Mouse (Mus musculus) cerebellum, adult 9-11 months (tissue): ENCODE measurements around the gene Bag5.

Source experiments
- DNase-seq: peaks from one replicate; pipeline ENCODE4 v3.0.0; 2022

Gene Bag5

DNA sequence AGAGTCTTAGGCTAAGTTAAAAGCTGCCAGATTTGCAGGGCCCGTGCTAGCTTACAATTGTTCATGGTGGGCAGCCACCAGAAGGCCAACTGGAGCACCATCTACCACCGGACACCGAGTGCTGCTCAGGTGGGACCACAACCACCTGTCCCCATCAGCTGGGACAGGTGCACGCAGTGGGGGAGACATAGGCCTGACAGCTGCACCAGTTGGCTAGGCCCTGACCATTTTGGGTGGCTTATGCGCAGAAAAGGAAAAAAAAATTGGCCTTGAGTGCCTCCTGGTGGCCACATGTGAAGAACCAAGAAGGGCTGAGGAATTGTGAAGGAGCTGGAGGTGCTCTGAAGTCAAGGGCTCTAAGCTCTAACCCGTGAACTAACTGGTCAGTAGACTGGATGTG lies 16.8 kb downstream of the Bag5 start:
- DNase-seq = peak; percentile 93

- peak; percentile 69 for DNase-seq
These were observed 17.9 kb downstream of the Bag5 start for GRCm38 (mm10) chr12:111694880-111695804.

DNA sequence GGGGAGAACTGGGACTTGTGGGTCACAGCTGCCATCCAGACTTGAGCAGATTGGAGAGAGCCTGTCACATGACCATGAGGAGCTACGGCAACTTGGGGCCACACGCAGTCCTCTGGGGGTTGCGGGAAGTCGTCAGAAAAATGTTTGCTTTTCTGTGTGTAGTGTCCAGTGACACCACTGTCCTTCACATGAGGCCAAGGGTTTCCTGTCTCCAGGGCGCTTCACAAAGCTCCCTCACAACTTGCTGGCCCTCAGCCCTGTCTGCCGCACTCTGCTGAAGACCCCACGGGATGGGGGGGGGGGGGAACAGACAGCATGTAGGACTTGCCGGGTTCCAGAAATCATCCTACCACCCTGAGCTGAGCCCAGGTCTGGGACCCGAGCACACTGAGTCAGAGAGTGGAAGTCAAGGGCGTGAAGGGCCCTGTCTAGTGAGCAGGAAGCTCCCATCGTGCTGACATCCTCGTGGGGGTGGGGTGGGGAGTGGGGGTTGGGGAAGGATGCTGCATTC lies 18.7 kb downstream of the Bag5 start:
- DNase-seq = no peak

DNA sequence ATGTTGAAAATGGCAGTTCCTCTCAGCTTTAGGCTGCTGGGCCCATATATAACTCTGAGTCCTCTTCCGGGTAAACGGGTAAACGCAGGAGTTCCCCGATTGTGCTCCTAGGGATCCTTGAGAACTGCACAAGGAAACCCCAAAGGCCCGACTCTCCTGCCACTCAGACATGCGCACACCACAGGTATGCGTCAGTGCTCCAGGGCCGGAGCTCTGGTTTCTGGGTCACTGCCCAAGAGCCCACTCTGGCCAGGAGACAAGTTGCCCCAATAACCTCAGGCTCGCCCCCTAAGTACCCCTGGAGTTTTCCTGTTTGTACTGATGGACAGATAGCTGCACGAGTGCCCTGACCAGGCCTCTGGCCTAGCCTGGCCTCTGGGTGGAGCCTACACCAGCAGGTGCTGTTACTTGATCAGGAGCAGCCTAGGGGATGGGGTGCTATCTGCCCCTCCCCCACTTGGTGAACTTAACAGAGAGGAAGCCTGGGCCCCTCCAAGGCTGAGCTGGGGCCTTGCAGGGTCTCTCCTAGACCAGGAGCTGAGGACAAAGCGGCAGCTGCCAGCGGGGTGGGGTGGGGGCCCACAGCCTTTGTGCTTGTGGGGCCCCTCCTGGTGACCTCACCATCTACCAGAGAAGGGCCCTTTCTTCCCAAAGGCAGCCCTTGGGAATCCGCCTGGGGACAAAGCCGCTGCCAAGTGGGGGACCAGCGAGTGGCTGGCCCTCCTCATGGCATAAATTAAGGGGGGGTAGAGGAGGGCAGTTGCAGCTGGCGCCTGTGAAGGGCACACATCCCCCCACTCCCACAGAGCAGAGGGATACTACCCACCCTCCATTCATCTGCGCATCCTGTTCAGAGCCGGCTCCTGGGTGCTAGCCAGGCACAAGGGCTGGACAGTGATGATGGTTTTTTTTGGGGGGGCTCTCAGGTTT lies 19.5 kb downstream of the Bag5 start:
- peak; percentile 81 for DNase-seq

- peak; percentile 48 for DNase-seq
These were observed 20.2 kb downstream of the Bag5 start for GRCm38 (mm10) chr12:111692899-111693298.

- peak; percentile 58 for DNase-seq
These were observed 21.6 kb downstream of the Bag5 start for GRCm38 (mm10) chr12:111691346-111691872.

GRCm38 (mm10) chr12:111689426-111689825 lies 23.6 kb downstream of the Bag5 start:
- peak; percentile 64 for DNase-seq

- DNase-seq = peak; percentile 67
These were observed 25.0 kb downstream of the Bag5 start for GRCm38 (mm10) chr12:111688069-111688428.

DNA sequence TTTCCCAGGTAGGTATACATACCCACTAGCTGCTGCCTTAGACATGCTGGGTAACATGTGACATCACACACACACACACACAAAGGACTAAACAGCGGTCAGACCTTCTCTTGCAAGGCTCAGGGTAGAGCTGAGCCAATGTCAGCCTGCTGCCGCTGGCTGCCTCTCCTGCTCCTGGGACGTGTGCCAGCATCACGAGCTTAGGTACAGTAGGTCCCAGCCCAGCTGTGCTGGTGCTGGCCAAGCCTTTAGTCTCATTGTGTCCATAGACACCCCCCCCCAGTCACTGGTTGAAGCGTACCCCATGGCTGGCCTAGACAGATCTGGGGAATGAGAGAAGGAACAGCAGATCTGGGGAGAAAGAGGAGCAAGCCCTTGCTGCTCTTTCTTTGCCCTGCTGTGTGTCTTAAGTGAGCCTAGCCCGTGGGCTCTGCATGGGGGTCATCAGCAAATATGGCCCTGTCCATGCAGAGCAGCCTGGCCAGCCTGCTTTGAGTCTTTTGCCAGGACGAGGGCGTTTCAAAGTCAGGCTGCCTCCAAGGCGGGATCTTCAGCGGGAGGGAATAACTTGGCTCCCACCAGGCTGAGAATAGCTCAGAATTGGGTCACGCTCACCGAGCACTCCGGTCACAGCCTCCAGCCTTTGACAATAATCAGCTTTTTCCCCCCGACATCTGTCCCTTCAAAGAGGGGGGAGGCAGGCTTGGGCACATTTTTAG lies 25.5 kb downstream of the Bag5 start:
- peak; percentile 87 for DNase-seq

DNA sequence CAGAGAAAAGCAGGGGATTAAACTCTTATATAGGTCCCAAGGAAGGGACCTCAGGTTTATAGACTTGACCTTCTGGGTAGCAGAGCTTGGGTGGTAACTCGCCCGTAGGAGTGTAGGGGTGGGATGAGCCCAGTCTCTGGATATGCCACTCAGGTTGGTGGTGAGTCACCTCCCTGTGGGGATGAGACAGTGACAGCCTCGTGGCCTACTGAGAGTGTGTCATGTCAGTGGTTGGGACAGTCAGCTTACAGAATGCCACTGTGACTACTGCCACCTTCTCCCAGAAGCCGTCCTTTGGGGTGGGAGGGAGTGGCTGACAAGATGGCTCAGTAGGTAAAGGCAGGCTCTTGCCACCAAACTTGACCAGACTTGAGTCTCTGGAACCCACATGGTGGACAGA lies 26.7 kb downstream of the Bag5 start:
- peak; percentile 46 for DNase-seq

- DNase-seq = no peak
These were observed 30.3 kb downstream of the Bag5 start for GRCm38 (mm10) chr12:111682806-111683205.

GRCm38 (mm10) chr12:111682003-111682402 lies 31.1 kb downstream of the Bag5 start:
- no peak for DNase-seq

GRCm38 (mm10) chr12:111681305-111681704 lies 31.8 kb downstream of the Bag5 start:
- DNase-seq = peak; percentile 39

DNA sequence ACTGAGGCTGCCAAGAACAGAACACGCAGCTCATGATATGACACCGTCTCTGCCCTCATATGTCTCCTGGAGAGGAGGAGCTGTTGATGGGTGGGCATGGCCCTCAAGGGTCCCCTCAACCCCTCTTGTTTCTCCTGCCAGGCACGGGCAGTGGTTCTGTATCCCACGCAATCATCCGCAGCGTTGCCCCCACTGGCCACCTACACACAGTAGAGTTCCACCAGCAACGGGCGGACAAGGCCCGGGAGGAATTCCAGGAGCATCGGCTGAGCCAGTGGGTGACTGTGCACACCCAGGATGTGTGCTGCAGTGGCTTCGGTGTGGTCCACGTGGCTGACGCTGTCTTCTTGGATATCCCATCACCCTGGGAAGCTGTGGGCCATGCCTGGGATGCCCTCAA lies 32.4 kb downstream of the Bag5 start:
- peak; percentile 40 for DNase-seq

- DNase-seq = no peak
These were observed 34.1 kb downstream of the Bag5 start for GRCm38 (mm10) chr12:111678997-111679396.

DNA sequence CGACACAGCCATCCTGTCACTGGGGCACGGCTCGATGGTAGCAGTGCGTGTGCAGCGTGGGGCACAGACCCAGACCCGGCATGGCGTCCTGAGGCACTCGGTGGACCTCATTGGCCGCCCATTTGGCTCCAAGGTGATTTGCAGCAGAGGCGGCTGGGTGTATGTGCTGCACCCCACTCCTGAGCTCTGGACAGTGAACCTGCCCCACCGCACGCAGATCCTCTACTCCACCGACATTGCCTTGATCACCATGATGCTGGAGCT lies 34.5 kb downstream of the Bag5 start:
- peak; percentile 64 for DNase-seq

GRCm38 (mm10) chr12:111677882-111678669 lies 35.0 kb downstream of the Bag5 start, which contains the start of gene Trmt61a:
Gene Trmt61a, plus strand, starts transcription at chr12:111678105.
- DNase-seq = peak; percentile 91

- DNase-seq = peak; percentile 69
These were observed 35.6 kb downstream of the Bag5 start for GRCm38 (mm10) chr12:111677421-111677820.

DNA sequence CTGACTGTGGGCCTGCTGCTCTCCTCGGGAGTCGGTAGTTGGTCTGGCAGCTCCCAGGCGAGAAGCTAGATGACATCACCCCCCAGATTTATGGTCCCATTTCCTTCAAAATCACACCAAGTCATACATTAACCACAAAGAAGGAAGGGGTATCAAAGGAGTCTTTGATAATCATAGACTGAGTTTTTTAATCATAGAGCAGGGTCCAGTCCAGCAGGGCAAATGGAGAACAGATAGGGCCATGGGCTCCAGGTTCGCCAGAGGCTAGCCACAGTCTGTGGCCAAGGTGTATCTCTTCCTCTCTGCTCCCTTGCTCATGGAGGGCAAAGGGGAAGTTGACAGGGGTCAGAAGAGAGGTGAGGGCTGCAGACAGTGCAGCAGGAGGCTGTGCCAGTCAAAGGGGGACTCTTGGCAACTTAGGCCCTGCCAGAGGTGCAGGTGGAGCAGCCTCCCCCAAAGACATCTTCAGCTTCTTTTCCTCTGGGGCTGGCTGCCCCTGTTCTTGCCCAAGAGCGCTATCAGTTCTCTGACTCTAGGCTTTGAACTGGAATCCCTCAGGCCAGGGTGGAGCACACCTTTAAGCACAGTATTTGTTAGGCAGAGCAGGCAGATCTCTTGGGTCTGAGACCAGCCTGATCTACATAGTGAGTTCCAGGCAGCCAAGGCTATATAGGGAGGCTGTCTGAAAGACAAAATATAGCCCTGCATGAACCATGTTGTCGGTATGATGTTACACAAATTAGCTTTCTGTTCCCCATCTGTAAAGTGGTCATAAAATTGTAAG lies 37.1 kb downstream of the Bag5 start:
- no peak for DNase-seq

GRCm38 (mm10) chr12:111674850-111675486 lies 38.1 kb downstream of the Bag5 start:
- peak; percentile 22 for DNase-seq
